Mouse (Mus musculus) testis, adult 2 months (tissue): ENCODE measurements around the gene Bag1.

Experiments used
- CTCF ChIP-seq: fragments of 200-500 bp; IDR thresholded peaks from 2 replicates; pipeline ENCODE4 v1.5.1; 2012; ENCODE audit warnings: low read depth, mild to moderate bottlenecking, inconsistent platforms, low read length, moderate library complexity; ENCODE audit not compliant: control insufficient read depth, insufficient read depth, insufficient replicate concordance
- POLR2A ChIP-seq: fragments of 200-500 bp; IDR thresholded peaks from 2 replicates; pipeline ENCODE4 v1.6.1; 2012; ENCODE audit warnings: low read depth, mild to moderate bottlenecking, inconsistent platforms, low read length, moderate library complexity; ENCODE audit not compliant: control insufficient read depth

DNA sequence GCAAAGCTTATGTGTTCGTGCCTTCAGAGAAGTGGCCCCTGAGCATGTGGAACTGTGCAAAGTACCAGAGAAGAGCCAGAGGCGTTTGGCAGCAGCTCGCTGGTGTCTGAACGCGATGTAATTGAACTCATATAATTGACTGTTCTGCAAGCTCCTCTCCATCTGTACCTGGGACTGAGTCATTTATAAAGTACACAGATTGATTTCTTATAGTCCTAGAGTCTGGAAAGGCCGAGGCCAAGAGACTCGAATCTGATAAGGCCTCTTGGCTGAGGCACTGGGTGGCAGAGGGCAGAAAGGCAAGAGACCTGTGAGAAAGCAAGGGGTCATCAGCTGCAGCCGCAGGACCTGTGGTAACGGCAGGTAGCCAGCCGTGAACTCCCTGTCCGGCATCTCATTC, 59.3 kb downstream of the Bag1 start:
- TF ChIP-seq POLR2A (no peak), CTCF (no peak)
